Mouse (Mus musculus) lung, postnatal 25 days (tissue): ENCODE measurements at regions not wholly inside any gene's neighbourhood (a gene's known extent, or its start where the extent isn't known, plus 50 kb on each side); places are given as distances from the start of the nearest gene placed in this dataset.

Source experiments
- DNase-seq: peaks from one replicate; pipeline ENCODE4 v3.0.0; 2022; ENCODE audit warnings: low spot score

GRCm38 (mm10) chr1:121050695-121051495, 281.5 kb downstream of the Insig2 start:
- no peak for DNase-seq

DNA sequence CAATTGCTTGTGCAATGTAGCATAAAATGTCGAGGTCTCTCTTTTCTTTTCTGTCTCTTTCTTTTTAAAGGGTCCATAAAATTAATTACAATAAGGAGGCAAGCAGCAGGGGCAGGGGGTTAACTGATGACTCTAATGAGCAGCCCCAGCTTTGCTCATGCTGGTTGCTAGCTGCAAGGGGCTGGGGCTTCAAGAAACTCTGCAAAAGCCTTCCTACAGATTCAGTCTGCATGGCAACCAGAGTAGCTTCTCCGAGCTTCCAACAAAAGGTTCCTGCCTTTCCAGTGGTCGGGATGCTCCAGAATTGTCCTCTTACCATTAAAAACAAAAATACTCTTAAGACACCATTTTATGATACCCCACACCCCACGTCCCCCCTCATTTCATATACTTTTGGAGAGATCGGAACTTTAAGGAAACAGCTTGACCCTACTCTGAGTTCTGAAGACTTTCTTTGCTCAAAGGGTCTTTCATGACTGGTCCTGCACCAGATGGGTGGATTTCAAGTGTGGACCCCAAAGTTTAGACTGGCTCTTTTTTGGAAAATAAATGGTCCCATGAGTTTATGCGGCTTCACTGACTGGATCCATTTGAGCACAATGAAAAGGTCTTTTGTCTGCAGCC, 280.8 kb downstream of the Insig2 start:
- DNase-seq = no peak

- no peak for DNase-seq
Measured at GRCm38 (mm10) chr1:121052120-121052501, 280.3 kb downstream of the Insig2 start.

DNA sequence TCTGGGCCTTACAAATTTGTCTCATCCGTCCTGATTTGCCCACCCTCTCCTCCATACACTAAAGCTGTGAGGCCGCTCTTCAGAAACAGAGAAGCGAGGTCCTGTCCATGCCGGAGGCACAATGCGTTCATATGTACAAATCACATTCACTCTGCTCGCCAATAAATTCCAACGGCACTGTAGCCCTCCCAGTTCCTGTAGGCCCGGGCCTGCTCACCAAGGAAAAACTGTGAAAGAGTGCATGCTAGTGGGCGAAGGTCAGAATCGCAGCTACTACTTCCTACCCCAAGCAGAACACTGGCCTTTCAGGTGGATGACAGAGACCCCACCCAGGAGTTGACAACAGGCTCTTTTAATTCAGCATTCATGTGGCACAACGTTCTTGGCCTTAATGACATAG, 278.7 kb downstream of the Insig2 start:
- no peak for DNase-seq

DNA sequence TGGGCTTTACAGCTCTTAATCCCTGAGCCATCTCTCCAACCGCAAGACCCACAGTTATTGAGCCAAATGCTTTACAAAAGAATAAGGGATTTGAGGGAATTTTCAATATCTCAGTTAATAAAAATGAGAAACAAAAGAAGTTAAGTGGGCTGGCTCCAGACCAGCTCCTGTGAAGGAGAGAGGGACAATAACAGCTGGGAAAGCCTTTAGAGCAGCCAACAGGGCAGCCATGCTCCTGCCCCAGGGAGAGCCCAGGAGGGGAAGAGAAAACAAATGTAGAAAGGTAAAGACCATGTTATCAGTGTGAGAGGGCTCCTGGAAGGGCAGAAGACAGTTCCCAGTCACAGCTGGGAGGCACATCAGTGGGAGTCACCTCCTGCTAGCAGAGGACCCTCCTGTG, 257.8 kb downstream of the Insig2 start:
- DNase-seq = no peak

GRCm38 (mm10) chr1:121082839-121083238, 249.6 kb downstream of the Insig2 start:
- DNase-seq = no peak

DNA sequence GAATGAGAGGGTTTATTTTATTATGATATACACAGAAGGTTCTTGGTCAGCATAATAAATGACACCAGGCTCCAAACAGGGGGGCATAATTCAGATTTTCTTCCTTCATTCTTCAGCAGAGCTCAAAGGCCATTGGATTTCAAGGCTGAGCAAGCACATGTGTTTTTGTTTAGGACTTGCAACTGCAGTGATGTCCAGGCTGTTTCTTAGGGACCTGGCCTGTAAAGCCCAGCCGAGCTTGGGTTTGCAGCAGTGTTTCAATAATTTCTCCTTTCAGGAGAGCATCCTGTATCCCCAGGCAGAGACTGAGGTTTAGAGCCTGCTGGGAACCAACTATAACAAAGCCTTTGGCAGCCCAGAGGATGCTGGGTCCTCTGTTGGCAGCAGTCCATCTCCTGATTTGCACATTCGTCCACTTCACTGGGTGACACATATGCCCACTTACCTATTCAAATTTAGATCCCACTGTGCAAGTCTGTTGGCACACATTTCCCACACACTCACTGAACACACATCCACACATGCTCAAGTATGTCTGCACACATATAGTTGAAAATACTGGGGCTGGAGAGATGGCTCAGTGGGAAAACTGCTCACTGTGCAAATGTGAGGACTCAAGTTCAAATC, 247.2 kb downstream of the Insig2 start:
- no peak for DNase-seq

- no peak for DNase-seq
Measured at GRCm38 (mm10) chr1:121087124-121087887, 245.1 kb downstream of the Insig2 start.

DNA sequence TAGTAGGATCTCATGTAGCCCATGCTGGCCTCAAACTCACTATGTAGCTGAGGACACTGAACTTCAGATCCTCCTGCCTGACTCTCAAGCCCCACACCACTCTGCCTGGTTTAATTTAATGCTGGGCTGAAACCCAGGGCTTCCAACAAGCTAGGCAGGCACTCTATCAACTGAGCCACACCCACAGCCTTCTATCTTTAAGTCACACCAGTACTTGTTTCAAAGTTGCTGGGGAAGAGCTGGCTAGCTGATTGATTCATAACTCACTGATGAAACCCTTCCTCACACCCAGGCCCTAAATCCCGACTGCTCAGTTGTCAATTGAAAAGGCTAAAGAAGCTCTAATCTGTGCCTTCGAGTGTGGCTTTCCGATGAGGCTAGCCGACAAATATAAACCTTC, 241.8 kb downstream of the Insig2 start:
- DNase-seq = no peak

- DNase-seq = no peak
Measured at GRCm38 (mm10) chr1:121092870-121093269, 239.5 kb downstream of the Insig2 start.

- DNase-seq = peak; percentile 36
Measured at GRCm38 (mm10) chr1:121096551-121097550, 235.5 kb downstream of the Insig2 start.

DNA sequence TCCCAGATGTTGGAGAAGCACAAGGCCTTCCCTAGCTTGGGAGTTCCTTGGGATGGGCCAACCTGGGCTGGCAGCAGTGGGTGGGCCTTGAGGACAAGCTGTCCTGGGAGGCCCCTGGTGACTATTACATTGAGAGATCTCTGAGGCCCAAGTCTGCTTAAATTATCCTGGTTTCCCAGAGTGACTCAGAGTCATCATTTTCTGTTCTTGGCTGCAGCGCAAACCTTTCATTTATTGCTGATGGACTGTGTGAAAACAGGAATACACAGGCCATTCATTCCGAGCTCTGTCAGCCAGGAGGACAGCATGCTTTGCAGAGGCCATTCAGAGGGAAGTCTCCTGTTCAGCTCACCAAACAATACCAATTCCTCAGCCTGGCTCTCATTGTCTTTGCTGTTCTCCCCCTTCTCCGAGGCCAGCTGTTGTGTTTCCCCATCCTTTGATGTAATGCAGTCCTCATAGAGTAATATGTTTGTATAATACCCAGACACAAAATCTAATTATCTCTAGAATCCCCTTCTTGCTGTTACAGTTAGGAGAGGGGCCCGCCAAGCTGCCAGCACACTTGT, 220.5 kb downstream of the Insig2 start:
- DNase-seq = no peak

- DNase-seq = no peak
Measured at GRCm38 (mm10) chr1:121112464-121112863, 219.9 kb downstream of the Insig2 start.

- peak; percentile 16 for DNase-seq
Measured at GRCm38 (mm10) chr1:121116626-121117025, 215.8 kb downstream of the Insig2 start.

GRCm38 (mm10) chr1:121123436-121123835, 209.0 kb downstream of the Insig2 start:
- no peak for DNase-seq

DNA sequence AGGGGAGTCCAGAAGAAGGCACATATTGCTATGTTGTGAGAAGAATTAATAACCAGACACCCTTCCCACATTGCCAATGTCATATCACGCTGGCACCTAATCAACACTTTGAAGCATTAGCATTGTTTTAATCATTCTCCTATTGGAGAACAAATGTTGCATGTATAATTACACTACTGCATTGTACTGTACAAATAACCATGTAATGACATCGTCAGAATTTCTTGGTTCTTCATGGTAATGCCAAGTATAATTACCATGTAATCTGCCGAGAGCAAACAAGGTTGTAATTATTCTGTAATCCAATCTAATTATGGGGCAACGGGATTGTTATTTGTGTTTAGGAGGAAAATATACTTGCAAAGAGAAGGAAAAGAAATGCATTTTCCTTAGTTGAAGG, 196.1 kb downstream of the Insig2 start:
- no peak for DNase-seq

- no peak for DNase-seq
Measured at GRCm38 (mm10) chr1:121136846-121137245, 195.5 kb downstream of the Insig2 start.

GRCm38 (mm10) chr1:121144981-121145380, 187.4 kb downstream of the Insig2 start:
- DNase-seq = no peak

GRCm38 (mm10) chr1:121153476-121153875, 178.9 kb downstream of the Insig2 start:
- DNase-seq = no peak

- DNase-seq = no peak
Measured at GRCm38 (mm10) chr1:121154616-121155015, 177.8 kb downstream of the Insig2 start.

- DNase-seq = no peak
Measured at GRCm38 (mm10) chr1:121168651-121169050, 163.7 kb downstream of the Insig2 start.
